Mouse (Mus musculus) E14TG2a.4 (cell line): Measurements from ENCODE around the gene Gm9044.
"Not testable (repeated sequence)": the region's sequence is repeated elsewhere in the genome, so short reads cannot be mapped to it uniquely, and the experiment has no call there.

Experiments used
- CTCF ChIP-seq: conservative IDR thresholded peaks from 2 replicates; pipeline ENCODE4 v1.5.1; 2014; ENCODE audit warnings: low read length
- NANOG ChIP-seq: IDR thresholded peaks from 2 replicates; pipeline ENCODE4 v1.6.1; 2014; ENCODE audit warnings: borderline replicate concordance, low read length, mixed read lengths
- POU5F1 ChIP-seq: IDR thresholded peaks from 2 replicates; pipeline ENCODE4 v1.6.1; 2014; ENCODE audit warnings: low read length, borderline replicate concordance

DNA sequence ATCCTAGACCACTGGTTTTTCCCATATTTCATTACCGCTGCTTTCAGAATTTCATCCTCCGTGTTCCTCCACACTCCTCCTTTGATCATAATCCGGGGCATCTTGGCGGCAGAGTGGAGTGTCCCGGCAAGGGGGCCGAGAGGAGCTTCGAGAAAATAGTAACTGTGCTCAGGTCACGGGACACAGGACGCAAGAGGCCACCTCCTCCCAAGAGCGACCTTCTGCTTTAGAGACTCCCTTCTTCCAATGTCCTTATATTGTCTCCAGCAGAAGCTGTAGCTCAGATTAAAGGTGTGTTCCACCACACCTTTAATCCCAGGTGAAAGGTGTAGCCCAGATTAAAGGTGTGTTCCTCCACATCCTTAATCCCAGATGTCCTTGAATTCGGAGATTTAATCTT, 5.3 kb downstream of the Gm9044 start, which contains the start of gene Gm9040:
- TF ChIP-seq CTCF, NANOG, POU5F1: not testable (repeated sequence)
